Mouse (Mus musculus): Measurements from ENCODE around the gene Map2. TPM values are rescaled to one million over a fixed set of nuclear protein-coding genes. Genes with fewer than 3 reads are reported as not detected.

Map2 gene
- polyA plus RNA-seq, 1 experiment: 18.3 TPM

DNA sequence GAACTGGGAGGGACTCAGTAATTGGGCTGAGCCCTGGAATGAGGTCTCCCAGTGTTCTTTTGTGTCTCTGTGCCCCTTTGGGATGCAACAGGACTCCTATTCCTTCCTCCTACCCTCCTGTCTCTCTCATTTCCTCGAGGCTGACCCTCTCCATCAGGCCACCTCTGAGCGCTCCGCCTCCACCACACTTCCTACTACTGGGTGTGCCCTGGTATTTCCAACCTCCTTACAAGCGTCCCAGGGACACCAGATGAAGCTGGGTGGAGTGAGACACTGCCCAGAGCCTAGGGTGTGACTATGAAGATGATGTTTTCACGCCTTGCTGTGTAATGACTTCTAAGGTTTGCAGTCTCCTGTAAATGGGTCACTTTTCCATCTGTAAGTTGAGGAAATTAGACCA is 1.4 kb upstream of the Map2 start:
- no peak overlapping the region for H3K9ac ChIP-seq (ENCODE audit: low read depth, poor library complexity, severe bottlenecking)
- no peak for TF ChIP-seq POLR2A (IDR thresholded peaks at IDR 0.05; ENCODE audit: insufficient read depth, low read length)
- no peak for TF ChIP-seq CTCF (IDR thresholded peaks at IDR 0.05; ENCODE audit: low read depth, low read length)
- TF ChIP-seq EP300 (IDR thresholded peaks at IDR 0.05; ENCODE audit: insufficient read depth, low read depth, low read length): no peak
- H3K27ac ChIP-seq (ENCODE audit: insufficient read depth, low read length): no peak overlapping the region
- no peaks in the 10 kb centered on the region for H3K9me3 ChIP-seq (replicated peaks; ENCODE audit: control insufficient read depth, insufficient read depth, low read length, poor library complexity, severe bottlenecking)
- no peaks in the 10 kb centered on the region for H3K27me3 ChIP-seq (ENCODE audit: control insufficient read depth, insufficient read depth, low read length, poor library complexity, severe bottlenecking)
- no peaks in the 10 kb centered on the region for H3K36me3 ChIP-seq (ENCODE audit: control insufficient read depth, insufficient read depth, low read length, poor library complexity, severe bottlenecking)
- no peak overlapping the region for H3K4me3 ChIP-seq (ENCODE audit: low read depth, low read length)
- peaks cover 2% of the 10 kb centered on the region for H3K4me1 ChIP-seq (ENCODE audit: control insufficient read depth, insufficient read depth, low read length)

DNA sequence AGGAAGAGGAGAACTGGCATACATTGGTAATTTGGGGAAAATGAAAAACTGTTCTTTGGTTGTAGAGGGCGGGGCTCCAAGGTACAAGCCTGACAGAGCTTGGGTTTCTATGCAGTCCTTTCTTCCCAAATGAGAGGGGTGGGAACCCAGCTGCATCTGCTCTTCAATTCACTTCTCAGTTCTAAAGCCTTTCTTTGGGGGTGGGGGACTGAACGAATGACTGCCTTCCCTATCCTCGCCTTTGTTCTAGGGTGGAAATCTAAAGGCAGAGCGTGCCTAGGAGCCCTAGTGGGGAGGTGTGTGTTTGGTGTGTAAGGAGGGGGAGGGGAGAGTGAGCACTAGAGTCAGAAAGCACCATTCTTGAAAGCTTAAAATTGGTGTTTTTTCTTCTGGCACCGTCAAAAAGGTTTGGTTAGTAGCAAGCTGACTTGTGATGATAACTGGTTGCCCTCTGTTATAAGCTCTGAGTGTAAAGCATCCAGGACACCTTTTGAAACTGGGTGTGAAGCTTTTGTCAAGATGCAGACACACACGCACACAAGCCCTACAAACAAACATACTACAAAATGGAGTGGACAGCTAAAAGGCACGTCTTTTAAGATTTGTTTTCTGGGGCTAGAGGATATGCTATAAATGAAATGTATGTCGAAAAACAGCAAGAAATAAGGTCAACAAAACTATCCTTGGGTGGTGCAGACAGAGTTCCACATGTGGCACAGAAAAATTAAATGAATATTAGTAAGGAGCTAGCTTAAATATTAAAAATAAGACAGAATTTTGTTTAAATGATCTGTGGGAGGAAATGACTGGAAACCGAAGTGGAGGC is 1.2 kb downstream of the Map2 start:
- Histone ChIP-seq H3K36me3 (ENCODE audit: control insufficient read depth, insufficient read depth, low read length, poor library complexity, severe bottlenecking) (no peaks in the 10 kb centered on the region), H3K9ac (ENCODE audit: low read depth, poor library complexity, severe bottlenecking) (no peak overlapping the region), H3K27ac (ENCODE audit: insufficient read depth, low read length) (no peak overlapping the region), H3K4me3 (ENCODE audit: low read depth, low read length) (no peak overlapping the region), H3K27me3 (ENCODE audit: control insufficient read depth, insufficient read depth, low read length, poor library complexity, severe bottlenecking) (no peaks in the 10 kb centered on the region), H3K9me3 (replicated peaks; ENCODE audit: control insufficient read depth, insufficient read depth, low read length, poor library complexity, severe bottlenecking) (no peaks in the 10 kb centered on the region), H3K4me1 (ENCODE audit: control insufficient read depth, insufficient read depth, low read length) (peaks cover 2% of the 10 kb centered on the region)
- TF ChIP-seq CTCF (IDR thresholded peaks at IDR 0.05; ENCODE audit: low read depth, low read length) (no peak), EP300 (IDR thresholded peaks at IDR 0.05; ENCODE audit: insufficient read depth, low read depth, low read length) (no peak), POLR2A (IDR thresholded peaks at IDR 0.05; ENCODE audit: insufficient read depth, low read length) (no peak)

DNA sequence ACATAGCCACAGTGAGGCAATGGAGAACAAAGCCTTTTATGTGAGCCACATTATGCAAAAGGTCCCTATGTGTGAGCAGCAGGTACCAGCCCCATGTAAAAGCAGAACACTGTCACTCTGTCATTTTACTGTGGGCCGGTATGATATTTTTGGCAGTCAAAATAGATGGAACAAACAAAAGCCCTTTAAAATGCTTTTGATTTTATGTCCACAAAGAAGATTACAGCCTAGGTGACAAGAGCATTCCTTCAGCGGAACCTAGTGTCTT is 1.7 kb downstream of the Map2 start:
- Histone ChIP-seq H3K4me1 (ENCODE audit: control insufficient read depth, insufficient read depth, low read length) (peaks cover 2% of the 10 kb centered on the region), H3K36me3 (ENCODE audit: control insufficient read depth, insufficient read depth, low read length, poor library complexity, severe bottlenecking) (no peaks in the 10 kb centered on the region), H3K27ac (ENCODE audit: insufficient read depth, low read length) (no peak overlapping the region), H3K9ac (ENCODE audit: low read depth, poor library complexity, severe bottlenecking) (no peak overlapping the region), H3K9me3 (replicated peaks; ENCODE audit: control insufficient read depth, insufficient read depth, low read length, poor library complexity, severe bottlenecking) (no peaks in the 10 kb centered on the region), H3K4me3 (ENCODE audit: low read depth, low read length) (no peak overlapping the region), H3K27me3 (ENCODE audit: control insufficient read depth, insufficient read depth, low read length, poor library complexity, severe bottlenecking) (no peaks in the 10 kb centered on the region)
- TF ChIP-seq EP300 (IDR thresholded peaks at IDR 0.05; ENCODE audit: insufficient read depth, low read depth, low read length) (no peak), CTCF (IDR thresholded peaks at IDR 0.05; ENCODE audit: low read depth, low read length) (no peak)

DNA sequence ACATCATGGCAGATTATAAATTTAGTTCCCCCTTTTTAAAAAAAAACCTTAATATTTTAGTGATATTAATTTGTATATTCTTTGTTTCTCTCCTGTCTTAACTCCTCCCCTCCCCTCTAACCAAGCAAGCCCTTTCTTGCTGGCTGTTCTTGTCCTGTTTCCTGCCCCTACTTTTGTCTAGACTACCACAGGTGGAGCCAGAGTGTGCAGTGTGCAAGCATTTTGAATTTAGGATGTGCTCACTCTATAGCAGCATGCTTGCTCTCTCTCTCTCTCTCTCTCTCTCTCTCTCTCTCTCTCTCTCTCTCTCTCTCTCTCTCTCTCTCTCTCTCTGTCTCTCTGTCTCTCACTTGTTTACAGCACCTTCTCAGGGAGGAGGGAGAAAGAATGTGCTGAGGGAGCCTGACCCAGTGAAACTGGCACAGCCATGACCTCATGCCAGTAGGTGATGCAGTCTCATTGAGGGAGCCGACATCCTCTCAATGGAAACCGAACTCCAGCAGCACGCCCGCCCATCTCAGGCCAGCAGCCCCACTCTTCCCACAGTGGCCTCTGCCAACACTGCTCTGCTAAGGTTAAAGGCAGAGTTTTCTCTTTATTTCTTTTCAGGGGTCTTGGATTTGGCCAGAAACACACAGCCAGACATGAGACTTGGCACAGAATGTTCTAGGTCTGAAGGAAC is 2.6 kb downstream of the Map2 start:
- Histone ChIP-seq H3K4me3 (ENCODE audit: low read depth, low read length) (no peak overlapping the region), H3K36me3 (ENCODE audit: control insufficient read depth, insufficient read depth, low read length, poor library complexity, severe bottlenecking) (no peaks in the 10 kb centered on the region), H3K27ac (ENCODE audit: insufficient read depth, low read length) (no peak overlapping the region), H3K4me1 (ENCODE audit: control insufficient read depth, insufficient read depth, low read length) (peaks cover 2% of the 10 kb centered on the region), H3K9me3 (replicated peaks; ENCODE audit: control insufficient read depth, insufficient read depth, low read length, poor library complexity, severe bottlenecking) (no peaks in the 10 kb centered on the region), H3K9ac (ENCODE audit: low read depth, poor library complexity, severe bottlenecking) (no peak overlapping the region), H3K27me3 (ENCODE audit: control insufficient read depth, insufficient read depth, low read length, poor library complexity, severe bottlenecking) (no peaks in the 10 kb centered on the region)
- no peak for TF ChIP-seq EP300 (IDR thresholded peaks at IDR 0.05; ENCODE audit: insufficient read depth, low read depth, low read length)
- no peak for TF ChIP-seq CTCF (IDR thresholded peaks at IDR 0.05; ENCODE audit: low read depth, low read length)
- TF ChIP-seq POLR2A (IDR thresholded peaks at IDR 0.05; ENCODE audit: insufficient read depth, low read length): no peak

DNA sequence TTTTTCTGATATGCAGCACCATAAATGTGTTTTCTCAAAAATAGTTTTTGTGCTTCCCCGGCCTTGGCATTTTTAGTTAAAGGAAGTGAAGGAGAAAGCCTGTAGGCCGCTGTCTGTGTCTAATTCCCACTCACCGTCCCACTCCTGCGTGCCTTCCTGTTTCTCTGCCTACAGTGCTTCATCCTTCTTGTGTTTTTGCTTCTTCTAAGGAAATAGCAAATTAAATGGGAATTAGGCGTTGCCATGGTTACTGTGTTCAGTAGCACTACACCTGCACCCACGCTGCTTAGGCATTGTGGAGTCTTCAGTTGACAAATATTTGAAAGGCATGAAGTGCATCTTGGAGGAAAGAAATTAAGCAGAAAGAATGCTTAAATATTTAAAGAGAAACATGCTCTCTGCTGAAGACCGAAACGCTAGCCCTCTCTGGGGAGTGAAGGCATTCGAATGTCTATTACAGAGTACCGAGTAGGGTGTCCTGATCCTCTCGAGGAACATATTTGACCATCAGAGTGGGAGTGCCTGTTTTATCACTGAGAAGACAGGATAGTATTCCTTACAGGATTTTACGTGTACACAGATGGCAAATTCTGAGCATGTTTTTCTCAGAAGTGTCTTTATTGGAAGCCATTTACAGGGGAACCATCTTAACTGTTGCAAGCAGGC is 12.1 kb downstream of the Map2 start:
- H3K9me3 ChIP-seq (replicated peaks; ENCODE audit: control insufficient read depth, insufficient read depth, low read length, poor library complexity, severe bottlenecking): no peaks in the 10 kb centered on the region
- H3K4me1 ChIP-seq (ENCODE audit: control insufficient read depth, insufficient read depth, low read length): no peaks in the 10 kb centered on the region
- H3K27me3 ChIP-seq (ENCODE audit: control insufficient read depth, insufficient read depth, low read length, poor library complexity, severe bottlenecking): no peaks in the 10 kb centered on the region
- H3K27ac ChIP-seq (ENCODE audit: insufficient read depth, low read length): no peak overlapping the region
- no peaks in the 10 kb centered on the region for H3K36me3 ChIP-seq (ENCODE audit: control insufficient read depth, insufficient read depth, low read length, poor library complexity, severe bottlenecking)
- TF ChIP-seq CTCF (IDR thresholded peaks at IDR 0.05; ENCODE audit: low read depth, low read length): no peak
- no peak for TF ChIP-seq POLR2A (IDR thresholded peaks at IDR 0.05; ENCODE audit: insufficient read depth, low read length)
- no peak for TF ChIP-seq EP300 (IDR thresholded peaks at IDR 0.05; ENCODE audit: insufficient read depth, low read depth, low read length)
- no peak overlapping the region for H3K4me3 ChIP-seq (ENCODE audit: low read depth, low read length)
- H3K9ac ChIP-seq (ENCODE audit: low read depth, poor library complexity, severe bottlenecking): no peak overlapping the region

DNA sequence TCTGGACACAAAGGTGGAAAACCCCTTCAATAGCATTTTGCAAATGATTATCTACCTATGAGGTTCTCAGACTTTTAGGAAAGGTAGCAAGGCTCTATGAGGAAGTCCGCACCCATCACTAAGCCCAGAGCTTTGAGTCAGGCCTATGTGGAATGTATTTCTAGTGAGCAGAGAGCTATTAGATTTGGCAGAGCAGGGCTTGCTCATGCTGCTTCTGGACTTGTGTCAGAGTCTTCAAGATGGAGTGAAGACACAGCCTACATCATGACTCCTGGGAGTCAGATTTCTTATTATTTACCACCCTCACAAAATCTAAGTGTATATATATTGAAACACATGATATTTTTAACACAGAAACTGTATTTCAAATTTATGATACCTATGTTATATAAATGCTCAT is 17.3 kb downstream of the Map2 start:
- Histone ChIP-seq H3K27ac (ENCODE audit: insufficient read depth, low read length) (no peak overlapping the region), H3K36me3 (ENCODE audit: control insufficient read depth, insufficient read depth, low read length, poor library complexity, severe bottlenecking) (no peaks in the 10 kb centered on the region), H3K9ac (ENCODE audit: low read depth, poor library complexity, severe bottlenecking) (no peak overlapping the region), H3K4me3 (ENCODE audit: low read depth, low read length) (no peak overlapping the region), H3K27me3 (ENCODE audit: control insufficient read depth, insufficient read depth, low read length, poor library complexity, severe bottlenecking) (no peaks in the 10 kb centered on the region), H3K4me1 (ENCODE audit: control insufficient read depth, insufficient read depth, low read length) (no peaks in the 10 kb centered on the region), H3K9me3 (replicated peaks; ENCODE audit: control insufficient read depth, insufficient read depth, low read length, poor library complexity, severe bottlenecking) (no peaks in the 10 kb centered on the region)
- TF ChIP-seq EP300 (IDR thresholded peaks at IDR 0.05; ENCODE audit: insufficient read depth, low read depth, low read length) (no peak), CTCF (IDR thresholded peaks at IDR 0.05; ENCODE audit: low read depth, low read length) (no peak), POLR2A (IDR thresholded peaks at IDR 0.05; ENCODE audit: insufficient read depth, low read length) (no peak)

Data from ES-Bruce4 (cell line).